Mouse (Mus musculus) lung, postnatal 0 days (tissue): ENCODE measurements around the gene Dnah11. TPM values are rescaled to one million over a fixed set of nuclear protein-coding genes. Genes with fewer than 3 reads are reported as not detected.

Experiments
- ATAC-seq: fragments of 200-750 bp; cut with Nextera tagmentation; 2 replicates; pipeline ENCODE4 v1.8.0; 2017; ENCODE audit warnings: moderate library complexity
- DNase-seq: peaks from one replicate; pipeline ENCODE4 v3.0.0-alpha.2; 2016; ENCODE audit warnings: low spot score
- H3K27ac ChIP-seq: fragments of 300-500 bp; sonication (generic); 2 replicates; pipeline ENCODE4 v1.5.1; 2014; ENCODE audit warnings: antibody characterized with exemption, mild to moderate bottlenecking, low read length, mixed read lengths
- H3K27me3 ChIP-seq: fragments of 300-500 bp; sonication (generic); replicated peaks from 2 replicates; pipeline ENCODE4 v1.6.1; 2014; ENCODE audit warnings: low read length, mixed read lengths; ENCODE audit not compliant: insufficient read depth
- H3K36me3 ChIP-seq: fragments of 300-500 bp; sonication (generic); 2 replicates; pipeline ENCODE4 v1.6.1; 2014; ENCODE audit warnings: low read length, mixed read lengths; ENCODE audit not compliant: insufficient read depth
- H3K4me1 ChIP-seq: fragments of 300-500 bp; sonication (generic); 2 replicates; pipeline ENCODE4 v1.6.1; 2014; ENCODE audit warnings: antibody characterized with exemption, low read depth, low read length, mixed read lengths; ENCODE audit not compliant: insufficient read depth
- H3K4me2 ChIP-seq: fragments of 300-500 bp; sonication (generic); replicated peaks from 2 replicates; pipeline ENCODE4 v1.6.1; 2014; ENCODE audit warnings: low read depth, mild to moderate bottlenecking, low read length, moderate library complexity, mixed read lengths
- H3K4me3 ChIP-seq: fragments of 300-500 bp; sonication (generic); 2 replicates; pipeline ENCODE4 v1.5.1; 2014; ENCODE audit warnings: low read depth, low read length
- H3K9ac ChIP-seq: fragments of 300-500 bp; sonication (generic); replicated peaks from 2 replicates; pipeline ENCODE4 v1.6.1; 2014; ENCODE audit warnings: low read depth, mild to moderate bottlenecking
- H3K9me3 ChIP-seq: fragments of 300-500 bp; sonication (generic); 2 replicates; pipeline ENCODE4 v1.6.1; 2016; ENCODE audit warnings: low read length, mixed read lengths
- CTCF ChIP-seq: IDR thresholded peaks from 2 replicates; pipeline ENCODE4 v1.5.1; 2016; ENCODE audit warnings: antibody characterized with exemption, mild to moderate bottlenecking
- EP300 ChIP-seq: IDR thresholded peaks from 2 replicates; pipeline ENCODE4 v1.6.1; 2016; ENCODE audit warnings: antibody characterized with exemption, mild to moderate bottlenecking, control low read depth
- WGBS: fragments of 180-500 bp; shearing (Covaris S2); extraction: QIAGEN DNeasy Blood & Tissue Kit; methylation state at CpG from one replicate; pipeline ENCODE4 v1.1.7; 2014; 5-methylcytosine and 5-hydroxymethylcytosine counted together
- polyA plus RNA-seq: library from polyadenylated mRNA; unstranded; fragments of >200 nt; fragmentation: Nextera tagmentation; extraction: Ambion mirVana; gene quantifications from 2 replicates; pipeline ENCODE4 v1.2.1, GENCODE M21; 2015

The Dnah11 gene
- polyA plus RNA-seq, 1 experiment from 2014 or later: 0.51 TPM

- TF ChIP-seq EP300 (0 out of 2 replicates have a peak, but pooled peaks have one; percentile 33), CTCF (no peak)
- DNase-seq: peak; percentile 5
- WGBS: 42% methylated on average over 6 of the region's 6 CpGs
- no peaks in the 10 kb centered on the region for H3K9me3 ChIP-seq
- no peaks in the 10 kb centered on the region for H3K4me1 ChIP-seq
- no peak overlapping the region for H3K4me3 ChIP-seq
- H3K36me3 ChIP-seq: no peaks in the 10 kb centered on the region
- no peak overlapping the region for H3K4me2 ChIP-seq
- peak; percentile 40 for ATAC-seq
- no peaks in the 10 kb centered on the region for H3K27me3 ChIP-seq
- no peak overlapping the region for H3K9ac ChIP-seq
- H3K27ac ChIP-seq: no peak overlapping the region
Measured at GRCm38 (mm10) chr12:118018936-118019335, 179.9 kb downstream of the Dnah11 start.

GRCm38 (mm10) chr12:118013872-118014271 lies 185.0 kb downstream of the Dnah11 start:
- TF ChIP-seq EP300 (no peak), CTCF (no peak)
- no peak overlapping the region for H3K9ac ChIP-seq
- no peaks in the 10 kb centered on the region for H3K9me3 ChIP-seq
- ATAC-seq (no peak), DNase-seq (no peak)
- H3K4me3 ChIP-seq: no peak overlapping the region
- no peak overlapping the region for H3K4me2 ChIP-seq
- H3K36me3 ChIP-seq: no peaks in the 10 kb centered on the region
- no peaks in the 10 kb centered on the region; the same call in 1 of the 2 replicates for H3K4me1 ChIP-seq
- no peak overlapping the region for H3K27ac ChIP-seq
- WGBS: 77% methylated on average over 3 of the region's 3 CpGs
- H3K27me3 ChIP-seq: no peaks in the 10 kb centered on the region

GRCm38 (mm10) chr12:118011921-118012320 lies 186.9 kb downstream of the Dnah11 start:
- 80% methylated on average over 8 of the region's 8 CpGs for WGBS
- ATAC-seq (no peak), DNase-seq (no peak)
- Histone ChIP-seq H3K27me3 (no peaks in the 10 kb centered on the region), H3K36me3 (no peaks in the 10 kb centered on the region), H3K27ac (no peak overlapping the region), H3K9me3 (no peaks in the 10 kb centered on the region), H3K4me1 (no peaks in the 10 kb centered on the region; the same call in 1 of the 2 replicates), H3K4me2 (no peak overlapping the region), H3K9ac (no peak overlapping the region), H3K4me3 (no peak overlapping the region)
- TF ChIP-seq CTCF: no peak
- TF ChIP-seq EP300: no peak

GRCm38 (mm10) chr12:117994938-117995337 lies 203.9 kb downstream of the Dnah11 start:
- Histone ChIP-seq H3K36me3 (no peaks in the 10 kb centered on the region), H3K4me1 (no peaks in the 10 kb centered on the region), H3K27me3 (no peaks in the 10 kb centered on the region), H3K9ac (no peak overlapping the region), H3K9me3 (no peaks in the 10 kb centered on the region), H3K4me2 (no peak overlapping the region), H3K4me3 (no peak overlapping the region), H3K27ac (no peak overlapping the region)
- TF ChIP-seq EP300 (no peak), CTCF (no peak)
- 72% methylated on average over 9 of the region's 9 CpGs for WGBS
- ATAC-seq (no peak), DNase-seq (no peak)

GRCm38 (mm10) chr12:117993499-117993898 lies 205.3 kb downstream of the Dnah11 start:
- Histone ChIP-seq H3K9me3 (no peaks in the 10 kb centered on the region), H3K27me3 (no peaks in the 10 kb centered on the region), H3K36me3 (no peaks in the 10 kb centered on the region), H3K27ac (no peak overlapping the region), H3K4me3 (no peak overlapping the region), H3K4me1 (no peaks in the 10 kb centered on the region), H3K4me2 (no peak overlapping the region), H3K9ac (no peak overlapping the region)
- ATAC-seq (peak; percentile 93), DNase-seq (peak; percentile 87)
- 2% methylated on average over 7 of the region's 7 CpGs for WGBS
- TF ChIP-seq EP300 (no peak), CTCF (peak; percentile 99)

GRCm38 (mm10) chr12:117989018-117989828 lies 209.6 kb downstream of the Dnah11 start:
- no peak for ATAC-seq
- H3K4me3 ChIP-seq: no peak overlapping the region
- TF ChIP-seq EP300: no peak

More at GRCm38 (mm10) chr12:117989018-117989828, 209.6 kb downstream of the Dnah11 start:
- H3K36me3 ChIP-seq: no peaks in the 10 kb centered on the region
- H3K27me3 ChIP-seq: no peaks in the 10 kb centered on the region
- H3K9ac ChIP-seq: no peak overlapping the region
- DNase-seq: no peak
- H3K4me1 ChIP-seq: no peaks in the 10 kb centered on the region
- no peak overlapping the region for H3K27ac ChIP-seq
- 16% methylated on average over 11 of the region's 11 CpGs for WGBS
- no peaks in the 10 kb centered on the region for H3K9me3 ChIP-seq
- no peak overlapping the region; the same call in 1 of the 2 replicates for H3K4me2 ChIP-seq
